Mouse (Mus musculus): Measurements from ENCODE around the gene Flrt3.

The Flrt3 gene

DNA sequence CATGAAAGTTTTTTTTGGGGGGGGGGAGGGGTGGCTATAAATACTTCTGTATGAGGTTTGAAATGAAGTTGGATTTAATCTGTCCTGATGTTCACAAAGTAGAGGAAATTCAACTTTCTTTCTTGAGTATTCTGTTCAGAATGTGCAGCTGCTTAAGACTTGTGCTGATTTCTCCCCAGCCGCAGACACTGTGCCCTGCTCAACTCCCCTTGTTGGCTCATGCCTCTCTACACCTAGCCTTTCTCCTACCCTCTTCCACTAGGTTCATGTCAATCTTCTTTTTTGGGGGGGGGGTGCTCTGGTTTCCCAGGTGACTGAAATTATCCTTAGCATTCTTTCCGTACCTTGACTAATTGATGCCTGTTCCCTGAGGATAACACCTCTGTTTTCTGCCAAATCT, 17.3 kb downstream of the Flrt3 start:
- in situ Hi-C loops (cut with MboI; ENCODE audit: unreplicated experiment in 2 of 2), result no loop called here

DNA sequence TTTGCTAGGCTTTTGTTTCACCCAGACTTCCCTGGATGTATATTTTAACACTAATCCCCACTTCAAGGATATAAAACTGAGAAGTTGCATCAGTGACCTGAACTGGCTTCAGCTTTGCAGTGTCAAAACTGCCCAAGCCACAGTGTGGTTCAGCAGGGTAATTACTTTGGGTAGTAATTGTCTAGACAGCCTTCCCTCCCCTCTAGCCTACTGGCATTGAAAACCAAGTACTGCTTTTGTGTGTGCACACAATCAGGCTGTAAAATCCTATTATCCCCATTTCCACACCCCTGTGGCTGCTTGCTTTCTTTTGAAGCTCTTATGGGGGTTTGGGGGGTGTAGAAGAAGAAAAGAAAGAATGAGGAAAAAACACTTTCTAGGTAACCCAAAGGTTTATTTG, 17.8 kb downstream of the Flrt3 start:
- in situ Hi-C loops (cut with MboI; ENCODE audit: unreplicated experiment in 2 of 2), result no loop called here

DNA sequence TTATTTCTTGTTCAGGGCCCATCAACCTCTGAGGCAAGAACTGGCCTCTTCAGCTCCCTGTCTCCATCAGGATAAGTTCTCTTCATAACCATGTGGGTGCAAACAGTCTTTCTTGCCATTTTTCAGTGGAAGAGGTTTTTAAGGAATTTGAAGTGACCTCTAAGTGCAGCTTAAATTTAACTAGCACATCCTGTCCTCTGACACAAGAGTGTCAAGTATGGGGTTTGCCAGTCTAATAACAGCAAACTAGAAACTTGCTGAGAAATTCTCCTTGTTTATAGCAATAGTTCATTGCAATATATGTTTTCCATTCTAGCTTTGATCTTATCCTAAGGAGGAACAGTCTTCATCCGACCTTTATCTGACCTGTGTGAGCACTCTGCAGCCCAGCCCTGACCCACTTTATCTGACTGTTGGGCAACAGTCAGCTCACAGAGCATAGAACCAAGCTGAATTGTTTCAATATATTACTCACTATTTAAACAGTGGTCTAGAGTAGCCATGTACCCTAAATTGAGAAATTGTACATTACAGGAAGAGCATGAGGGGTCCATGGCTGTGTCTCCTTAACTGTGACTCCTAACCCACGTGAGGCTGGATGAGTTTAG, 49.4 kb downstream of the Flrt3 start:
- in situ Hi-C loops (cut with MboI; ENCODE audit: unreplicated experiment in 2 of 2), result no loop called here

DNA sequence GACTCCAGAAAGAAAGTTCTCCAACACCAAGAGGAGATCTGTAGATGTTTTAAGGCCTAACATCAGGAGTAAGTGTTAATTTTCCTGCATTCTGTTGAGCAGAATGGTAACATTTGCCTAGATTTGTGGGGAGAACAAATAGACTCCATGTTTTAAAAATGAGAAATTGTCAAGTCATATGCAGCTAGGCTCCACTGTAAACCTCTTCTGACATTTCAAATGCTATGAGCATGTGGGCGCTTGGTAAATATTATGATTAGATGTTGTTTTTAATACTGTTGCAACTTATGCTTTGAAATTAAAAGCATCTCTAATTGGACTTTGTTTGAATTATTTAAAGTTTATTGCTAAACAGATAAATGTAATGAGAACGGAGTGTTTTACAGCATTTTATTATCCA, 55.8 kb downstream of the Flrt3 start:
- in situ Hi-C loops (cut with MboI; ENCODE audit: unreplicated experiment in 2 of 2), result no loop called here

Data from v-Abl transformed pro-B cells (cell line).